Mouse (Mus musculus): ENCODE measurements at regions not wholly inside any gene's neighbourhood (a gene's known extent, or its start where the extent isn't known, plus 50 kb on each side); places are given as distances from the start of the nearest gene placed in this dataset.
A peak's percentile ranks its signal among the peaks of the same experiment; 100 is the strongest.

- peak; percentile 87 for ATAC-seq
- 54% methylated on average over 6 of the region's 6 CpGs for WGBS
- Histone ChIP-seq H3K4me1 (ENCODE audit: control insufficient read depth, insufficient read depth, low read depth, low read length) (peaks cover 4% of the 10 kb centered on the region; the same call in 1 of the 2 replicates), H3K9me3 (ENCODE audit: control insufficient read depth, low read length) (no peaks in the 10 kb centered on the region), H3K9ac (ENCODE audit: low read depth, low read length) (peak overlapping the region; percentile 2; the same call in 1 of the 2 replicates), H3K4me2 (ENCODE audit: low read length) (no peak overlapping the region), H3K4me3 (ENCODE audit: low read length) (no peak overlapping the region), H3K27ac (ENCODE audit: low read depth, low read length) (no peak overlapping the region), H3K27me3 (replicated peaks; ENCODE audit: control insufficient read depth, insufficient read depth, low read length) (no peaks in the 10 kb centered on the region), H3K36me3 (ENCODE audit: control insufficient read depth, insufficient read depth, low read length) (no peaks in the 10 kb centered on the region)
These were observed 1526.6 kb upstream of the Cdh8 start for GRCm38 (mm10) chr8:100942680-100943427.

- Histone ChIP-seq H3K4me2 (ENCODE audit: low read length) (no peak overlapping the region), H3K27me3 (replicated peaks; ENCODE audit: control insufficient read depth, insufficient read depth, low read length) (no peaks in the 10 kb centered on the region)
These were observed 1523.3 kb upstream of the Cdh8 start for GRCm38 (mm10) chr8:100939533-100939932.

GRCm38 (mm10) chr8:100890307-100890706 is 1474.0 kb upstream of the Cdh8 start:
- Histone ChIP-seq H3K36me3 (ENCODE audit: control insufficient read depth, insufficient read depth, low read length) (no peaks in the 10 kb centered on the region), H3K9ac (ENCODE audit: low read depth, low read length) (no peak overlapping the region), H3K27ac (ENCODE audit: low read depth, low read length) (no peak overlapping the region), H3K27me3 (replicated peaks; ENCODE audit: control insufficient read depth, insufficient read depth, low read length) (no peaks in the 10 kb centered on the region), H3K4me3 (ENCODE audit: low read length) (no peak overlapping the region), H3K9me3 (ENCODE audit: control insufficient read depth, low read length) (no peaks in the 10 kb centered on the region), H3K4me2 (ENCODE audit: low read length) (no peak overlapping the region), H3K4me1 (ENCODE audit: control insufficient read depth, insufficient read depth, low read depth, low read length) (no peaks in the 10 kb centered on the region)
- WGBS, result 61% methylated on average over 3 of the region's 3 CpGs
- ATAC-seq, result no peak

More at GRCm38 (mm10) chr8:100939533-100939932, 1523.3 kb upstream of the Cdh8 start:
- no peak overlapping the region for H3K9ac ChIP-seq (ENCODE audit: low read depth, low read length)
- no peak overlapping the region for H3K4me3 ChIP-seq (ENCODE audit: low read length)
- WGBS, result 15% methylated on average over 4 of the region's 4 CpGs
- ATAC-seq, result peak; percentile 45; the same call in 1 of the 2 replicates
- H3K36me3 ChIP-seq (ENCODE audit: control insufficient read depth, insufficient read depth, low read length), result no peaks in the 10 kb centered on the region
- peaks cover 4% of the 10 kb centered on the region; the same call in 1 of the 2 replicates for H3K4me1 ChIP-seq (ENCODE audit: control insufficient read depth, insufficient read depth, low read depth, low read length)
- H3K27ac ChIP-seq (ENCODE audit: low read depth, low read length), result no peak overlapping the region
- H3K9me3 ChIP-seq (ENCODE audit: control insufficient read depth, low read length), result no peaks in the 10 kb centered on the region

- H3K9ac ChIP-seq (ENCODE audit: low read depth, low read length), result no peak overlapping the region
- H3K27me3 ChIP-seq (replicated peaks; ENCODE audit: control insufficient read depth, insufficient read depth, low read length), result no peaks in the 10 kb centered on the region
- H3K4me1 ChIP-seq (ENCODE audit: control insufficient read depth, insufficient read depth, low read depth, low read length), result no peaks in the 10 kb centered on the region
- H3K27ac ChIP-seq (ENCODE audit: low read depth, low read length), result no peak overlapping the region
- 58% methylated on average over 6 of the region's 6 CpGs for WGBS
- no peak overlapping the region for H3K4me2 ChIP-seq (ENCODE audit: low read length)
- peak; percentile 83 for ATAC-seq
- no peaks in the 10 kb centered on the region for H3K36me3 ChIP-seq (ENCODE audit: control insufficient read depth, insufficient read depth, low read length)
- H3K4me3 ChIP-seq (ENCODE audit: low read length), result no peak overlapping the region
- H3K9me3 ChIP-seq (ENCODE audit: control insufficient read depth, low read length), result no peaks in the 10 kb centered on the region
These were observed 1449.4 kb upstream of the Cdh8 start for GRCm38 (mm10) chr8:100865624-100866023.

DNA sequence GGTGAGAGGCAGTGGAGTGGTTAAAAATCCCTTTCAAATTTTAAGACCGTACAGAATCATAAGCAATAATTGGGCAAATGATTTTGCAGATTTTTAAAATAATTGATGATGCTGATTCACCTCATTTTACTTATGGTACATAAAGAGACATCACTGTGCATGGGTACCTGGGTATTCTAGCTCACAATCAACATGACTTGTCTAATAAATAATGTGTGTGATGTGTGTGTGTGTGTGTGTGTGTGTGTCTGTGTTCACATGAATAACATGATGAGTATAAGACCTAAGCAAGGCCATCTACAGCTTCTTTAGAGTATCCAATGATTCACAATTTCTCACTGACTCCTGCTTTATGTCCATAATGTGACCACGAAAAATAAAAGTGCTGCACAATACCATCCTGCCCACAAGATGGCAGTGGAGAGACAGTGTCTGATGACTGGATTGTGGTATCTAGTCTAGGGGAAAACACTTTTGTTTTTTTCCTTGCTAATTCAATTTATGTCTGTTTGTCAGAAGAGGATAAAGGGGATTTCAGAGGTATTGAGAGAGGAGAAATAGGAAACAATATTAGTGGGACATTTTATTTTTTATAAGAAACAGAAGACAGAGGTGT is 1434.7 kb upstream of the Cdh8 start:
- WGBS, result 46% methylated on average over 2 of the region's 2 CpGs
- H3K27ac ChIP-seq (ENCODE audit: low read depth, low read length), result no peak overlapping the region
- H3K4me3 ChIP-seq (ENCODE audit: low read length), result no peak overlapping the region
- no peaks in the 10 kb centered on the region for H3K36me3 ChIP-seq (ENCODE audit: control insufficient read depth, insufficient read depth, low read length)
- H3K27me3 ChIP-seq (replicated peaks; ENCODE audit: control insufficient read depth, insufficient read depth, low read length), result no peaks in the 10 kb centered on the region
- H3K9me3 ChIP-seq (ENCODE audit: control insufficient read depth, low read length), result no peaks in the 10 kb centered on the region
- H3K9ac ChIP-seq (ENCODE audit: low read depth, low read length), result no peak overlapping the region
- H3K4me1 ChIP-seq (ENCODE audit: control insufficient read depth, insufficient read depth, low read depth, low read length), result no peaks in the 10 kb centered on the region
- H3K4me2 ChIP-seq (ENCODE audit: low read length), result no peak overlapping the region
- peak; percentile 67; the same call in 1 of the 2 replicates for ATAC-seq

Measured in hindbrain, embryonic 16.5 days (tissue).